ENCODE assay signal across 8 mouse cellular contexts in genomic region chr6:125192016-125192714, GRCm38 (mm10). TPM values are rescaled to one million over a fixed set of nuclear protein-coding genes. Genes with fewer than 3 reads are reported as not detected.
DNase-seq lines count a peak whose midpoint lies in the region; ATAC-seq lines count a peak whose summit lies in the region.

No protein-coding gene starts in this region.

- H3K27ac ChIP-seq in hindbrain, embryonic 15.5 days (replicated peaks): peak overlapping the region; percentile 100

- H3K27me3 ChIP-seq in hindbrain, embryonic 15.5 days: no peaks in the 10 kb centered on the region

- peak overlapping the region; percentile 94 for H3K4me2 ChIP-seq in hindbrain, embryonic 15.5 days

- H3K4me1 ChIP-seq in hindbrain, embryonic 15.5 days (replicated peaks): peaks cover 23% of the 10 kb centered on the region

- peak; percentile 98 for DNase-seq in R1 (ENCODE audit: low read depth, low spot score)
- DNase-seq in cerebellum, postnatal 25 days: peak; percentile 93 to 97
- peak; percentile 87 to 93 for DNase-seq in frontal cortex, postnatal 36 days (ENCODE audit: low spot score in 2 of 2)
- DNase-seq in left cerebral cortex, adult 11 months (ENCODE audit: low spot score): peak; percentile 83
- DNase-seq in lung, postnatal 4 days: peak; percentile 94 to 95
- peak; percentile 93 for DNase-seq in retina, postnatal 7 days (ENCODE audit: low read depth, low spot score)
- peak; percentile 73 for DNase-seq in urinary bladder, adult 2 months (ENCODE audit: low spot score)

- H3K4me3 ChIP-seq in hindbrain, embryonic 15.5 days: peak overlapping the region; percentile 80

- peaks cover 30% of the 10 kb centered on the region for H3K36me3 ChIP-seq in hindbrain, embryonic 15.5 days

- ATAC-seq in hindbrain, embryonic 15.5 days (ENCODE audit: low FRiP score, low read depth): peak; percentile 94

- no peaks in the 10 kb centered on the region for H3K9me3 ChIP-seq in hindbrain, embryonic 15.5 days

- peak overlapping the region; percentile 90 for H3K9ac ChIP-seq in hindbrain, embryonic 15.5 days

- under 1% methylated on average over 34 of the region's 34 CpGs for WGBS in hindbrain, embryonic 15.5 days

RNA-seq across cellular contexts. Expression of gene Mrpl51, which starts 0.6 kb away (rescaled TPM):
- 148 and 150 TPM in 2 replicates for polyA plus RNA-seq in hindbrain, embryonic 15.5 days (2015; fragmentation: Nextera tagmentation; extraction: Ambion mirVana)
- polyA plus RNA-seq in urinary bladder, adult 2 months (2012; rRNA removed): 69.8 and 72.9 TPM in 2 replicates

RNA-seq across cellular contexts. Expression of gene Ncapd2, which starts 0.7 kb away (rescaled TPM):
- polyA plus RNA-seq in hindbrain, embryonic 15.5 days (2015; fragmentation: Nextera tagmentation; extraction: Ambion mirVana): 51.3 and 57.1 TPM in 2 replicates
- 17.3 and 24.3 TPM in 2 replicates for polyA plus RNA-seq in urinary bladder, adult 2 months (2012; rRNA removed)

RNA-seq across cellular contexts. Expression of gene Vamp1, which starts 23.2 kb away (rescaled TPM):
- polyA plus RNA-seq in hindbrain, embryonic 15.5 days (2015; fragmentation: Nextera tagmentation; extraction: Ambion mirVana): 28.1 and 28.4 TPM in 2 replicates
- polyA plus RNA-seq in urinary bladder, adult 2 months (2012; rRNA removed): 29.0 and 37.2 TPM in 2 replicates

RNA-seq across cellular contexts. Expression of gene Gapdh, which starts 25.9 kb away (rescaled TPM):
- polyA plus RNA-seq in hindbrain, embryonic 15.5 days (2015; fragmentation: Nextera tagmentation; extraction: Ambion mirVana): 1,531 and 1,630 TPM in 2 replicates
- polyA plus RNA-seq in urinary bladder, adult 2 months (2012; rRNA removed): 2,278 and 2,316 TPM in 2 replicates

RNA-seq across cellular contexts. Expression of gene Tapbpl, which starts 39.5 kb away (rescaled TPM):
- 6.8 and 8.2 TPM in 2 replicates for polyA plus RNA-seq in hindbrain, embryonic 15.5 days (2015; fragmentation: Nextera tagmentation; extraction: Ambion mirVana)
- polyA plus RNA-seq in urinary bladder, adult 2 months (2012; rRNA removed): 16.6 and 19.7 TPM in 2 replicates

Comparison
In these comparisons a context has a peak if more than half of its experiments do, and no peak if none do; other contexts are left out.
1. Peak in every context shown above with its lines: DNase-seq, ATAC-seq, H3K4me3 ChIP-seq and H3K27ac ChIP-seq.